Mouse (Mus musculus): ENCODE results near the gene Igbp1b. TPM values are rescaled to one million over a fixed set of nuclear protein-coding genes. Genes with fewer than 3 reads are reported as not detected.
A peak's percentile ranks its signal among the peaks of the same experiment; 100 is the strongest.

Igbp1b gene
- polyA plus RNA-seq (2016; fragmentation: Nextera tagmentation; extraction: Ambion mirVana) = not detected in 2 replicates

GRCm38 (mm10) chr6:138658516-138658915, at the start of gene Igbp1b:
Igbp1b (minus strand) TSS chr6:138658544.
- Histone ChIP-seq H3K36me3 (no peaks in the 10 kb centered on the region), H3K9ac (no peak within 1 kb of the TSS), H3K4me2 (replicated peaks) (no peak within 1 kb of the TSS), H3K4me1 (no peaks in the 10 kb centered on the region), H3K9me3 (no peaks in the 10 kb centered on the region), H3K27ac (no peak within 1 kb of the TSS), H3K27me3 (replicated peaks) (no peaks in the 10 kb centered on the region), H3K4me3 (no peak within 1 kb of the TSS)
- 72% methylated on average over 3 of the region's 3 CpGs for WGBS
- ATAC-seq (ENCODE audit: low FRiP score, low read depth) = no peak

GRCm38 (mm10) chr6:138682959-138683358, 24.6 kb upstream of the Igbp1b start:
- Histone ChIP-seq H3K27ac (no peak overlapping the region), H3K9me3 (no peaks in the 10 kb centered on the region), H3K4me2 (replicated peaks) (no peak overlapping the region), H3K4me1 (no peaks in the 10 kb centered on the region), H3K27me3 (replicated peaks) (no peaks in the 10 kb centered on the region), H3K9ac (no peak overlapping the region), H3K4me3 (no peak overlapping the region), H3K36me3 (no peaks in the 10 kb centered on the region)
- ATAC-seq (ENCODE audit: low FRiP score, low read depth) = no peak

- Histone ChIP-seq H3K27ac (no peak overlapping the region), H3K9me3 (no peaks in the 10 kb centered on the region), H3K4me1 (0 out of 2 replicates have a peak, but pooled peaks cover 4% of the 10 kb centered on the region), H3K4me2 (replicated peaks) (no peak overlapping the region), H3K4me3 (no peak overlapping the region), H3K36me3 (no peaks in the 10 kb centered on the region), H3K27me3 (replicated peaks) (no peaks in the 10 kb centered on the region), H3K9ac (no peak overlapping the region)
- ATAC-seq (ENCODE audit: low FRiP score, low read depth) = 0 out of 2 replicates have a peak, but pooled peaks have one; percentile 37
- WGBS = 6% methylated on average over 2 of the region's 2 CpGs
These were observed 14.4 kb upstream of the Igbp1b start for GRCm38 (mm10) chr6:138672704-138673141.

GRCm38 (mm10) chr6:138665416-138665815, 7.1 kb upstream of the Igbp1b start:
- ATAC-seq (ENCODE audit: low FRiP score, low read depth) = no peak
- WGBS = 84% methylated on average over 3 of the region's 3 CpGs
- Histone ChIP-seq H3K4me3 (no peak overlapping the region), H3K9me3 (no peaks in the 10 kb centered on the region), H3K4me1 (no peaks in the 10 kb centered on the region), H3K27ac (no peak overlapping the region), H3K9ac (no peak overlapping the region), H3K27me3 (replicated peaks) (no peaks in the 10 kb centered on the region), H3K36me3 (no peaks in the 10 kb centered on the region), H3K4me2 (replicated peaks) (no peak overlapping the region)

- H3K27ac ChIP-seq = no peak overlapping the region
- WGBS = 94% methylated on average over 2 of the region's 2 CpGs
- no peaks in the 10 kb centered on the region for H3K36me3 ChIP-seq
These were observed 12.7 kb downstream of the Igbp1b start for GRCm38 (mm10) chr6:138645604-138646003.

GRCm38 (mm10) chr6:138639351-138639750, 19.0 kb downstream of the Igbp1b start:
- no peak overlapping the region for H3K4me3 ChIP-seq
- H3K27ac ChIP-seq = no peak overlapping the region
- no peak overlapping the region for H3K4me2 ChIP-seq (replicated peaks)
- WGBS = 73% methylated on average over 4 of the region's 4 CpGs
- no peak for ATAC-seq (ENCODE audit: low FRiP score, low read depth)
- 0 out of 2 replicates have a peak, but pooled peaks cover 1% of the 10 kb centered on the region for H3K9me3 ChIP-seq
- H3K36me3 ChIP-seq = no peaks in the 10 kb centered on the region
- no peak overlapping the region for H3K9ac ChIP-seq
- no peaks in the 10 kb centered on the region for H3K27me3 ChIP-seq (replicated peaks)
- H3K4me1 ChIP-seq = no peaks in the 10 kb centered on the region

More at GRCm38 (mm10) chr6:138645604-138646003, 12.7 kb downstream of the Igbp1b start:
- H3K4me2 ChIP-seq (replicated peaks) = no peak overlapping the region
- no peaks in the 10 kb centered on the region for H3K4me1 ChIP-seq
- H3K9ac ChIP-seq = no peak overlapping the region
- ATAC-seq (ENCODE audit: low FRiP score, low read depth) = no peak
- no peaks in the 10 kb centered on the region for H3K9me3 ChIP-seq
- H3K4me3 ChIP-seq = no peak overlapping the region
- no peaks in the 10 kb centered on the region for H3K27me3 ChIP-seq (replicated peaks)

- no peak for ATAC-seq (ENCODE audit: low FRiP score, low read depth)
- no peak overlapping the region for H3K4me2 ChIP-seq (replicated peaks)
These were observed 37.6 kb downstream of the Igbp1b start for GRCm38 (mm10) chr6:138620786-138621185.

GRCm38 (mm10) chr6:138618396-138618795, 39.9 kb downstream of the Igbp1b start:
- Histone ChIP-seq H3K27me3 (replicated peaks) (no peaks in the 10 kb centered on the region), H3K9ac (no peak overlapping the region), H3K4me3 (no peak overlapping the region), H3K36me3 (no peaks in the 10 kb centered on the region), H3K4me1 (no peaks in the 10 kb centered on the region), H3K27ac (no peak overlapping the region), H3K4me2 (replicated peaks) (no peak overlapping the region), H3K9me3 (no peaks in the 10 kb centered on the region)
- 87% methylated on average over 3 of the region's 3 CpGs for WGBS
- ATAC-seq (ENCODE audit: low FRiP score, low read depth) = no peak

More at GRCm38 (mm10) chr6:138620786-138621185, 37.6 kb downstream of the Igbp1b start:
- Histone ChIP-seq H3K4me1 (no peaks in the 10 kb centered on the region), H3K27ac (no peak overlapping the region), H3K9ac (no peak overlapping the region), H3K36me3 (no peaks in the 10 kb centered on the region), H3K27me3 (replicated peaks) (no peaks in the 10 kb centered on the region), H3K4me3 (no peak overlapping the region), H3K9me3 (no peaks in the 10 kb centered on the region)

Other genes with a start within 250 kb of the Igbp1b start
- gene Lmo3, start 76.6 kb downstream of the Igbp1b start, polyA plus RNA-seq (2016; fragmentation: Nextera tagmentation; extraction: Ambion mirVana) = 18.8 and 19.9 TPM in 2 replicates

Measured in neural tube, embryonic 12.5 days (tissue).